Mouse (Mus musculus): ENCODE measurements around the gene Fli1. TPM values are rescaled to one million over a fixed set of nuclear protein-coding genes. Genes with fewer than 3 reads are reported as not detected.

The Fli1 gene
- polyA plus RNA-seq, 2 experiments, result 10.1 to 22.2 TPM

- Histone ChIP-seq H3K27me3 (ENCODE audit: control insufficient read depth, insufficient read depth, low read length) (no peaks in the 10 kb centered on the region), H3K9ac (ENCODE audit: low read depth, low read length, severe bottlenecking) (no peak overlapping the region), H3K4me3 (replicated peaks; ENCODE audit: low read length) (no peak overlapping the region), H3K36me3 (ENCODE audit: control insufficient read depth, insufficient read depth, low read length) (no peaks in the 10 kb centered on the region), H3K27ac (replicated peaks; ENCODE audit: low read depth, low read length) (no peak overlapping the region), H3K4me1 (ENCODE audit: control insufficient read depth, insufficient read depth, low read length) (peaks cover 17% of the 10 kb centered on the region), H3K9me3 (ENCODE audit: control insufficient read depth, low read length) (no peaks in the 10 kb centered on the region), H3K4me2 (replicated peaks; ENCODE audit: low read depth, low read length, severe bottlenecking) (no peak overlapping the region)
- DNase-seq (ENCODE audit: low spot score) (no peak), ATAC-seq (ENCODE audit: low FRiP score, low read depth) (no peak)
- 77% methylated on average over 14 of the region's 14 CpGs for WGBS
- TF ChIP-seq POLR2A (IDR thresholded peaks at IDR 0.05; ENCODE audit: borderline replicate concordance, extremely low read depth, insufficient read depth, insufficient read length), result no peak
Measured at GRCm38 (mm10) chr9:32561190-32561890, 18.7 kb upstream of the Fli1 start.

GRCm38 (mm10) chr9:32559859-32560258 is 17.2 kb upstream of the Fli1 start:
- H3K4me2 ChIP-seq (replicated peaks; ENCODE audit: low read depth, low read length, severe bottlenecking), result no peak overlapping the region
- H3K27ac ChIP-seq (replicated peaks; ENCODE audit: low read depth, low read length), result no peak overlapping the region
- ATAC-seq (ENCODE audit: low FRiP score, low read depth) (no peak), DNase-seq (ENCODE audit: low spot score) (no peak)
- no peak overlapping the region for H3K9ac ChIP-seq (ENCODE audit: low read depth, low read length, severe bottlenecking)
- TF ChIP-seq POLR2A (IDR thresholded peaks at IDR 0.05; ENCODE audit: borderline replicate concordance, extremely low read depth, insufficient read depth, insufficient read length), result no peak
- no peaks in the 10 kb centered on the region for H3K36me3 ChIP-seq (ENCODE audit: control insufficient read depth, insufficient read depth, low read length)
- WGBS, result 68% methylated on average over 8 of the region's 8 CpGs
- no peaks in the 10 kb centered on the region for H3K27me3 ChIP-seq (ENCODE audit: control insufficient read depth, insufficient read depth, low read length)
- H3K4me3 ChIP-seq (replicated peaks; ENCODE audit: low read length), result no peak overlapping the region
- peaks cover 13% of the 10 kb centered on the region; the same call in 1 of the 2 replicates for H3K4me1 ChIP-seq (ENCODE audit: control insufficient read depth, insufficient read depth, low read length)
- no peaks in the 10 kb centered on the region for H3K9me3 ChIP-seq (ENCODE audit: control insufficient read depth, low read length)

- Histone ChIP-seq H3K4me3 (replicated peaks; ENCODE audit: low read length) (no peak overlapping the region), H3K27ac (replicated peaks; ENCODE audit: low read depth, low read length) (no peak overlapping the region), H3K9me3 (ENCODE audit: control insufficient read depth, low read length) (no peaks in the 10 kb centered on the region), H3K27me3 (ENCODE audit: control insufficient read depth, insufficient read depth, low read length) (no peaks in the 10 kb centered on the region), H3K4me2 (replicated peaks; ENCODE audit: low read depth, low read length, severe bottlenecking) (no peak overlapping the region), H3K4me1 (ENCODE audit: control insufficient read depth, insufficient read depth, low read length) (peaks cover 11% of the 10 kb centered on the region; the same call in 1 of the 2 replicates), H3K36me3 (ENCODE audit: control insufficient read depth, insufficient read depth, low read length) (no peaks in the 10 kb centered on the region), H3K9ac (ENCODE audit: low read depth, low read length, severe bottlenecking) (no peak overlapping the region)
- TF ChIP-seq POLR2A (IDR thresholded peaks at IDR 0.05; ENCODE audit: borderline replicate concordance, extremely low read depth, insufficient read depth, insufficient read length), result no peak
- ATAC-seq (ENCODE audit: low FRiP score, low read depth), result no peak
- no peak for DNase-seq (ENCODE audit: low spot score)
Measured at GRCm38 (mm10) chr9:32559454-32559853, 16.8 kb upstream of the Fli1 start.

- 65% methylated on average over 7 of the region's 7 CpGs for WGBS
- Histone ChIP-seq H3K9me3 (ENCODE audit: control insufficient read depth, low read length) (no peaks in the 10 kb centered on the region), H3K4me2 (replicated peaks; ENCODE audit: low read depth, low read length, severe bottlenecking) (no peak overlapping the region), H3K27me3 (ENCODE audit: control insufficient read depth, insufficient read depth, low read length) (no peaks in the 10 kb centered on the region), H3K9ac (ENCODE audit: low read depth, low read length, severe bottlenecking) (no peak overlapping the region), H3K36me3 (ENCODE audit: control insufficient read depth, insufficient read depth, low read length) (no peaks in the 10 kb centered on the region), H3K4me1 (ENCODE audit: control insufficient read depth, insufficient read depth, low read length) (peaks cover 2% of the 10 kb centered on the region), H3K4me3 (replicated peaks; ENCODE audit: low read length) (no peak overlapping the region), H3K27ac (replicated peaks; ENCODE audit: low read depth, low read length) (no peak overlapping the region)
- DNase-seq (ENCODE audit: low spot score) (no peak), ATAC-seq (ENCODE audit: low FRiP score, low read depth) (no peak)
- no peak for TF ChIP-seq POLR2A (IDR thresholded peaks at IDR 0.05; ENCODE audit: borderline replicate concordance, extremely low read depth, insufficient read depth, insufficient read length)
Measured at GRCm38 (mm10) chr9:32556313-32556712, 13.7 kb upstream of the Fli1 start.

GRCm38 (mm10) chr9:32555279-32555678 is 12.6 kb upstream of the Fli1 start:
- no peak for TF ChIP-seq POLR2A (IDR thresholded peaks at IDR 0.05; ENCODE audit: borderline replicate concordance, extremely low read depth, insufficient read depth, insufficient read length)
- Histone ChIP-seq H3K4me2 (replicated peaks; ENCODE audit: low read depth, low read length, severe bottlenecking) (no peak overlapping the region), H3K9ac (ENCODE audit: low read depth, low read length, severe bottlenecking) (no peak overlapping the region), H3K27ac (replicated peaks; ENCODE audit: low read depth, low read length) (no peak overlapping the region), H3K36me3 (ENCODE audit: control insufficient read depth, insufficient read depth, low read length) (no peaks in the 10 kb centered on the region), H3K9me3 (ENCODE audit: control insufficient read depth, low read length) (no peaks in the 10 kb centered on the region), H3K4me1 (ENCODE audit: control insufficient read depth, insufficient read depth, low read length) (peaks cover 12% of the 10 kb centered on the region), H3K27me3 (ENCODE audit: control insufficient read depth, insufficient read depth, low read length) (no peaks in the 10 kb centered on the region), H3K4me3 (replicated peaks; ENCODE audit: low read length) (no peak overlapping the region)
- WGBS, result 91% methylated on average over 3 of the region's 3 CpGs
- DNase-seq (ENCODE audit: low spot score) (no peak), ATAC-seq (ENCODE audit: low FRiP score, low read depth) (no peak)

Data from limb, embryonic 14.5 days (tissue).